Mouse (Mus musculus) spleen, adult 2 months (tissue): Measurements from ENCODE around the gene Gli1.
"Not testable (repeated sequence)": the region's sequence is repeated elsewhere in the genome, so short reads cannot be mapped to it uniquely, and the experiment has no call there.

ENCODE experiments used
- CTCF ChIP-seq: fragments of 200-500 bp; IDR thresholded peaks from 2 replicates; pipeline ENCODE4 v1.5.1; 2011; ENCODE audit warnings: mild to moderate bottlenecking, inconsistent platforms; ENCODE audit not compliant: insufficient read depth, insufficient read length, insufficient replicate concordance; ENCODE audit errors: extremely low read depth
- POLR2A ChIP-seq: fragments of 200-500 bp; IDR thresholded peaks from 2 replicates; pipeline ENCODE4 v1.6.1; 2011; ENCODE audit warnings: low read depth, low read length, inconsistent platforms

DNA sequence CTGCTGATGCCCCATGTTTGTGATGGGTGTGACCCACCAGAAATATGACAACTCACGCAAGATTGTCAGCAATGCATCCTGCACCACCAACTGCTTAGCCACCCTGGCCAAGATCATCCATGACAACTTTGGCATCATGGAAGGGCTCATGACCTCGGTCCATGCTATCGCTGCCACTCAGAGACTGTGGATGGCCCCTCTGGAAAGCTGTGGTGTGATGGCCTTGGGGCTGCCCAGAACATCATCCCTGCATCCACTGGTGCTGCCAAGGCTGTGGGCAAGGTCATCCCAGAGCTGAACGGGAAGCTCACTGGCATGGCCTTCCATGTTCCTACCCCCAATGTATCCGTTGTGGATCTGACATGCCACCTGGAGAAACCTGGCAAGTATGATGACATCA is 28.3 kb downstream of the Gli1 start:
- not testable (repeated sequence) for TF ChIP-seq CTCF, POLR2A
